Comparison of ENCODE assay signal across 15 mouse cellular contexts in the genomic region with DNA sequence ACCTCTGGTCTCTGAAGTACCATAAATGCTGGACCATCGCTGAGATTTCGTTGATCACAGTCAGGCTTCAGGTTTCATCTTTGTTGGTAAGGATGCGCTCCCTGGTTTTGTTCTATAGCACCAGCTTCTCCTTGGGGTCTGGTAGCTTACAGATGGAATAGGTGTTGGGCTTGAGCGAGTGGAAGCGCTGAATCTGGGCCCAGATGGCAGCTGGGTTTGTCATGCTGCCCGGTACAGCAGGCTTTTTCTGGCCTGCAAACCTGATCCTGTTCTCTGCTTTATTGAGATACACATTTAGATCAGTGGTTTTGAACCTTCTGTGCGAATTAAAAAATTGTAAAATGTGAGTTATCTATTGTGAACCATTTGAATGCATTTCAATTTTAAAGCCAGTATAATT.
DNase-seq lines count a peak whose midpoint lies in the region; ATAC-seq lines count a peak whose summit lies in the region.
"Had no signal": no experiment of that assay in that cellular context is flagged by ENCODE, and none has a peak within 500 bp of the region (broad histone marks: within the 10 kb centered on the region; RNA-seq: fewer than 3 reads in every experiment).

No protein-coding gene starts in this region.

- DNase-seq in frontal cortex, postnatal 10 days (ENCODE audit: low spot score in 2 of 2) = no peak
- DNase-seq in cerebellum, postnatal 14 days = peak; percentile 62 to 76
- peak; percentile 31 to 63 for DNase-seq in layer of hippocampus, adult 8-10 months (ENCODE audit: low spot score in 2 of 2)
- peak; percentile 11 for DNase-seq in right cerebral cortex, postnatal 14 days
- DNase-seq in MN1 (ENCODE audit: low spot score) = no peak
- DNase-seq: adrenal gland, postnatal 14 days; gastrocnemius, postnatal 36 days; heart, postnatal 10 days; retina, postnatal 1 day had no signal

- peak; percentile 73 for ATAC-seq in frontal cortex, adult (ENCODE audit: low TSS enrichment)
- no peak for ATAC-seq in monocyte, adult 5-6 weeks (replicated peaks; ENCODE audit: insufficient number of reproducible peaks, low FRiP score, low TSS enrichment, poor library complexity, severe bottlenecking)
- ATAC-seq: activated CD4-positive, CD25-positive, alpha-beta regulatory T cell, adult 4 months; lung, postnatal 0 days; midbrain, embryonic 15.5 days; Patski had no signal

Comparison
In these comparisons a context has a peak if more than half of its experiments do, and no peak if none do; other contexts are left out.
1. DNase-seq: peak in cerebellum, postnatal 14 days (2 of 2), layer of hippocampus, adult 8-10 months (2 of 2) and right cerebral cortex, postnatal 14 days (single experiment); none in frontal cortex, postnatal 10 days (0 of 2) and MN1 (single experiment).